Mouse (Mus musculus) adrenal gland, adult 18-20 months (tissue): Measurements from ENCODE around the gene Barx2. TPM values are rescaled to one million over a fixed set of nuclear protein-coding genes. Genes with fewer than 3 reads are reported as not detected.

Experiments
- DNase-seq, 2 experiments: peaks; one replicate each; pipeline ENCODE4 v3.0.0; 2021 to 2022; ENCODE audit warnings: low spot score in 2 of 2
- total RNA-seq, 2 experiments: library from RNA; stranded (reverse); gene quantifications; 1 replicate in 1 of 2; 2 replicates in 1 of 2; pipeline ENCODE4 v1.2.3; 2021

Barx2 gene
- total RNA-seq, 2 experiments from 2014 or later: 0.29 TPM; not detected in 1

DNA sequence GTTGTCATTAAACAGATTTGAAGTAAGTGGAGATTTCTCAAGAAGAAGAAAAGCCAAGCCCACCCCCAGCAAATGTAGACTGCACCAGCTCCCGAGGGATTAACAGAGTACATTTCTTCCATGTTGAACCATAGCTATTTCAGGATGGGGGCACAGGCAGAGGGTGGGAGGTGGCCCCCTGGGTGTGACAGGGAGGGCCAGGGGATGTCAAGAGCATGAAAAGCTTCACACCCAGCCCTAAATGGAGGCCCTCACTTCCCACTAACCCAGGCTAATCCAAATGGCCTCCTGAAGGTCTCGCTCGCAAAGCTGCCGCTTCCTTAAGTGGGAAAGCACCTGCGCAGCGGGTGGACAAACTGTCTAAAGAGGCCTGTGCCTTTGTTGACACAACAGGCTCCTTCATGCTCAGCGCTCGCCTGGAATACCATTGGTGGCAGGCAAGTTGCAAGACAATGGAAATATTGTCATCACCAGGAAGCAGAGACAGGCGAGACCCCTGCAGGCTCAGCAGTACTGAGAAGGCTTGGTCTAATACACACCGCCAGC, 18.4 kb downstream of the Barx2 start:
- DNase-seq: no peak

DNA sequence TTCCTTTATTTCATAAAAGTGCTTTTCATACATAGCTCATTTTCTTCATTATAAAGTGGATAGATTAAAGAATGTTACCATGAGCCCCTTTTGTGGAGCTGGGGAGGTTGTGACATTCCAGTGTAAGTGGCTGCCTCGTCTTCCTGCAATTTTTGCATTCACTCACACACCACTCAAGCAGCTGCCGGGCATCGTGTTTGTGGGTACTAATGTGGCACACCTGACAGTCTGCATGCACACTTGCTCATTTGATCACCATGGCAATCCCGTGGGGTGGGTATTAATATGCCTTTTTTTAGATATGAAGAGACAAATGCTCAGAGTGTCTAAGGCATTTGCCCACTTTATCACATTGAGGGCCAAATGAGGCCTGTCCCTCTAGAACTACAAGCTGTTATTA, 24.9 kb downstream of the Barx2 start:
- no peak for DNase-seq

DNA sequence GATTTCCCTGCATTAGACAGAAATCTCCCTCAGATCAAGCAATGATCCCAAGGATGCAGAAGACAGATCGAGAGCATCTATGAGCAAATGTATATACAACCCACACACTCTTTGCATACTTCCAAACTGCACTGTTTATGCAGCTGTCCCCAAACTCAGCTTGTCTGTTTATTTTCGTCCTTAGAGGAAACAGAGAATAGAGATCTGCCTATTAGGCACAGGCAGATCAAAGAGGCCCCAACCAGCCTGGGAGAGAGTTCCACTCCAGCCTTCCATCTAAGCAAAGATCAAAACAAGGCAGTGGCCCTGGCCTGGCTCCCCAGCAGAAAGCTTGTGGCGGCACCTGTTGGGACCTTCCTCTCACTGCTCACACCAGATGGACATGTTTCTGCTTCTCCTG, 27.0 kb downstream of the Barx2 start:
- DNase-seq: no peak

DNA sequence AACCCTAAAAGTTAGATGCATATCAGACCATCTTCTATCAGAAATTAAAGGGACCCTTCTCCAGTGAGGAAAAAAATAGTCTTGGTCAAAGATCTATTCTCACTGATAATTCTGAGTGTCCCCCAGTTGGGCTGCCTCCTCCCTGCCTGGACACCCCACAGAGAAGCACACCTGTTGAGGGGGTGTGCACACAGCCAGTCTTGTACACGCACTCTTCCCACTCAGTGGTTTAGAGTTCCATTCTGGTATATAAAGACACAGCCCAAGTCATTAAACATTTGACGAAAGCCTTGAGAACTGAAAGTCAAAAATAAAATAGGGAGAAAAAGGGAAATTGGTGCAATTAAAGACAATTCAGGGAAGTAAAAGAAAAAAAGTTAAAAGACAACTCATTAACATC, 30.9 kb downstream of the Barx2 start:
- DNase-seq: no peak

DNA sequence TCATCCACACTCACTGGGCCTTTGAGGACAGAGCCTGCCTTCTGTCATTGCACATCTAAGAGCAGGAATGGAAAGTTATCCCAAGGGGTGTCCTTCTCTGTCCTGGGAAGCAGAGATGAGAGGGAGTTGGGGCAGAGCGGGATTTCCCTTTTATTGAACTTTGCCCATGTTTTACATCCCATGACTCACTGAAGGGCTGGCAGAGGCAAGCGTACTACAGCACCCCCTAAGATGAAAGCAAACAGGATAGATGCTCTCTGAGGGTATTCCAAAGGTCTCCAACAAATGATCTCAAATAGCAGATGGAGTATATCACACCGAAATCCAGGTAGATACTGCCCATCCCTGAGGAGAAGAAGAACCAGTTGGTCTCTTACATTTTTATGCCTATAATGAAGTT, 37.7 kb downstream of the Barx2 start:
- no peak for DNase-seq

DNA sequence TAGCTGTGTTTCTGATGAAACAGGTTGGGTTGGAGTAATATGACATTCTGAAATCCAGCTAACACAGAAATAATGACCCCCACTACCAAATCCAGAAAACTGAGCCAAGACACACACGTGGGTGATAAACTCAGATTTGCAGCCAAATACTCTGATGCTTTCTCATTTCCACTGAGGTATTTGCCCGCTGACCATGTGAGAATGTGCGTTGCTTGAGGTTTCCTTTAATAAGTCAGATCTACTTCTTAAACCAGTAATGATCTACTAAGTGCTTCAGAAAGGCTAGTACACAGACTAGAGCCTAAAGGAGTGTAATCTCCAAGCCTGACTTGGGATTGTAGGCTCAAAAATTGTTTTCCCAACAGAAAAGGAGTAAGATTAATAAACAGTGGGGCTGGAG, 39.0 kb downstream of the Barx2 start:
- DNase-seq: no peak

DNA sequence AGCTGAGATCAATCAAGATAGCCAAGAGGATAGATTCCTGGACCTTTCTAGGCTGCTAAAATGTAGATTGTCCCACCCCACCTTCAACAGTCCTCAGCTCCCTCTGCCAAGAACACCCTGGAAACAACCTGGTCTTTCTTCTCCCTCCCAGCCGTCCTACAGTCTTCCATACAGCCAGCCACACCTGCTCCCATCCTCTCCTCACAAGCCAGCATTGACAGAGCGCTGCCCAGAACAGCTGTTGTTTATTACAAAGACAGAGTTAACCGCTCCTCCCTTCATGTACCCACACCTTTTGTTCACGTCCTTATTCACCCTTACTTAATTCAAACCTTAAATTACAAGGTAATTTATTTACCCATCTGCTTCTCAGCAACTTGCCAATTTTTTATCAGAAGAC, 41.9 kb downstream of the Barx2 start:
- DNase-seq: no peak

DNA sequence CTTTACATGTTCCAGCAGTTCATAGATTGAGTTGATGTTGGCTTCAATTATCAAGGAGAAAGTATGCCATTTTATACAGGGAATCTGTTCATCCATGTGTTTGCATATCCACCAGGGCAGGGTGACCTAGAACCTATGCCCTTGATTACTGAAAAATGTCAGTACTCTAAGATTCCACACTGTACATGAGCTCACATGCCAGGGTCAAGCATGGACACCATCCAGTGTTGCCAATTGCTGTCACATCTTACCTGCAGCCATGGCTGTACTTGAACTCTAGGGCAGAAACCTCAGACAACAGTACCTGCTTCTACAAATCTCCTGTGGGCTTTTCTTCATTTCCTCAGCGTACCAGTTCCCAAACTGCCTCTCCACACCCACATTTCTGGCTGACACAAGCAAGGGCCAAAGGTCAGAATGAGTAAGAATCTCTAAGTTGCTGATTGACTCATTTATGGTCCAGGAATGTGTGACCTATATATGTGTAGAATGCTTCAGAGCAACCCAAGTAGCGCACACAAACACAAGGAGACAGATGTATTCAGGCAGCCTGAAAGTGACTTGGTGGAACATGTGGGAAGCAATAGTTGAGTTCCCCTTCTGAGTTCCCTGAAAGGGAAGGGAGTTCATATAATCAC, 44.3 kb downstream of the Barx2 start:
- no peak for DNase-seq

DNA sequence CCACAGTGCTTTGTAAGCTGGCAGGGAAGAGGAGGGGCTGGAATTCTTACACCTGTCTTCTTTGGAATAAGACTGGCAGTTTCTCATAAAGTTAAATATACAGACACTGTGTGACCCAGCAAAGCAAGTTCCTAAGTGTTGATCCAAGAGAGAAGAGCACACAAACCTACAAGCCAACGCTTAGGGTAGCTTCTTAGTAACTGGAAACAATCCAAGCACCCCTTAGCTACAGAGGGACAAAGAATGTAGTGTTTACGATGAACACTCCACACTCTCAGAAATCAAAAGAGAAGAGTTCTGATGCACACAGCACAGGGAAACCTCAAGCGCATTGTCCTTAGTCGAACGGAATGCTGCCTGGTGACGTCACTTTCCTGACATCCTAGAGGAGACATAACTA, 49.4 kb downstream of the Barx2 start:
- no peak for DNase-seq

DNA sequence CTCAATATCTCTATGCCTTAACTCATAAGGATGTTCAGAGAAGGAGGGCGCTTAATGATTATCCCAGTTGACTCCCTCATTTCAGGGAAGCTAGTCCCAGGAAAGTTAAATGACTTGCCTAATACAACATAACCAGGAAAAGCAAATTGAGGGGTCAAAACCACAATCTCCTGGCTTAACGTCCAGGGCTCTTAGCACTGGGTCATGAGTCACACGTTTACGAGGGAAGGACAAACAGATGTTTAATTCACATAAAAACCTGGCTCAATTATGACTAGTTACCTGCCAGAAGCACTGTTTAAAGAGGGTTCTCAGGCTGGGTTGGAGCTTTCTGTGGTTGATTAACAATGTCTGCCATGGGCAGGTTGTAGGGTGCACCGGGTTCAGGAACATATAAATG, 53.8 kb downstream of the Barx2 start:
- no peak for DNase-seq

DNA sequence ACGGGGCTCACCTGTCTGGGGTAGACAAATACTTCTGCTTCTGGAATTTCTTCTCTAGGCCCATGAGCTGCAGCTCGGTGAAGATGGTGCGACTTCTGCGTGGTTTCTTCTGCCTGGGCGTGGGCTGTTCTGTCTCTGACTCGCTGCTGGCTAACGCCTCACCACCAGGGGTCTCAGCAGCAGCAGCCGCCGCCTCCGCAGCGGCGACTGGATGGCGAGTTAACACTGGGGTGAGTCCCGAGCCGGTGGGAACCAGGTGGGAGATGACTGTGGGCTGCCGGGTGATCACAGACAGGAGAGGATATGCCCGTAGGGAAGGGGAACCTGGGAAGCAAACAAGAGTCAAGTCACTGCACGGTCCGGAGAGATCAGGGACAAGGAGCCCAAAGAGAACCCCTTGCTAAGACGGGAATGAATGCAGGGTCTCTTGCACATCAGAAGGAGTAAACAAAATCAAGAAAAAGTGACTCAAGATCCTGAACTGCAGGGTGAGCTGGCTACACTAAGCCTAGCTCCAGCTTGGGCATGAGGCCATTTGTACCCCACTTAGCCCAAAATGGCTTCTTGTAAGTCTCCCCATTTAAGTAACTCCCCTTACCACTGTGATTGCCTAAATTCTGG, 54.4 kb downstream of the Barx2 start:
- no peak for DNase-seq

DNA sequence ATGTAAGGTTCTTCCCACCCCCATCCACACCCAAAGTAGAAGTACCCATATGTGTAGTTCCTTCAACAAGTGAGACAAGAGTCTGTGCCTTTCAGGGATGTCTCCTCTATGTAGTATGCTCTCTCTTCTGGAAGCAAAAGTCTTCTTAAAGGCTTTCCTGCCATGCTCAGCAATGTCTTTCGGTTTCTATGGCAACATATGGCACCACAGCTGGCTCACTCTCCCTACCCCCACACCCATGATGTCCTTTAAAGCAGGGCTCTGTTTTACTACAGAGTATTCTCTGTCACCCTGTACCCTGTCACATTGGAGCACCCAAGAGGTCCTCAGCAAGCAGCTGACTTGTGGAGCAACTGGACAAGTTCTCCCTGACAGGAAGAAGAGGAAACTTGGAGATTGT, 55.8 kb downstream of the Barx2 start:
- no peak for DNase-seq

DNA sequence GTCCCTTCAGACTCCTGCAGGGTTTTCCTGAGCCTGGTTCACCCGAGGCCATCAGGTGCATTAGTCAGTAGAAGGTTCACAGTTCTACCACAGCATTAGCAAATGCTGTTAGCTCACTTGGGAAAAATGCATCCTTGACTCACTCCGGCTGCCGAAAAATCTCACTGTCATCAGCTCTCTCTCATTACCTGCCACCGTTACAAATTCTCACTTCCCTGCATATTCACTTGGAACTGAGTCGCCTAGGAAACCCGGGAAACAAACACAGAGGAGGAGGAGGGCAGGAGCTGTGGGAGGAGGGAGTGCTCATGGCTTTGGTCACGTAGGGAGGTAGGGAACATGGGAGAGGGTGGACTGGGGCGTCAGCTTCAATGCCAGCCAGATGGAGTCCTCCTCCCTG, 56.8 kb downstream of the Barx2 start:
- DNase-seq: no peak

DNA sequence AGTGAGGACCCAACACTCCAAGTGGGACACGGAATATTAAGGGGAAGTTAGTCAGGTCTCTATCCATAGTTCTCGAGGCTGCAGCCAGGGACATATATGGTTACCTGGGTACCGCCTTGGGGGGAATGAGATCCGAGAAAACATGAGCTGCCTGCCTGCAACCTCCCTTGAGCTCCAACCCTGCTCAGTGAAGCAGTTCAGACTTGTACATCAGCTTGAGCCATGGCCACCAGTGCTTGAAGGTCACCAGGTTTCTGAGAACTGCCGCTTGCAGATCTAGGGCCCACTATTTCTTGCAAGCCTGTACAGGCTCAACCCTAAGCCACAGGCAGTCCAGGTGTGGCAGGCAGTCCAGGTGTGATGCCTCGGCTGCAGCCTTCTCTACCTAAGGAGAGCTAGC, 57.6 kb downstream of the Barx2 start:
- DNase-seq: no peak

DNA sequence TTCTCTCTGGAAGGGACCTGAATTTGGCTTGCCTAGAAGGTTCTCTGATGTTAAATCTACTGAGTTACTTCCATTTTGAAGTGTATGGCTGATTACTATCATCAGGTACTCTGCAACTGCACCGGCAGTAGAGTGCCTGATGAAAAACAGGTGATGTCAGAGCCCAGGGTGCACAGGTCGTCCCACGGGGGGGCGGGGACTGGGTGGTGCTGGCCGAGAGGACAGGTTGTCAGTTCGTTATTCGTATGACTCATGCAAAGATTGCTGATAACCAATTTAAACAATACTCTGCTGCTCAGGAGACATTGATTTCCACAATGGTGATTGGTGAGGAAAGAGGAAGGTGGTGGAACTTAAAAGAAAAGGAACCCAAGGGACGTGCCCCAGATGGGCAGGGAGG, 61.6 kb downstream of the Barx2 start:
- no peak for DNase-seq

DNA sequence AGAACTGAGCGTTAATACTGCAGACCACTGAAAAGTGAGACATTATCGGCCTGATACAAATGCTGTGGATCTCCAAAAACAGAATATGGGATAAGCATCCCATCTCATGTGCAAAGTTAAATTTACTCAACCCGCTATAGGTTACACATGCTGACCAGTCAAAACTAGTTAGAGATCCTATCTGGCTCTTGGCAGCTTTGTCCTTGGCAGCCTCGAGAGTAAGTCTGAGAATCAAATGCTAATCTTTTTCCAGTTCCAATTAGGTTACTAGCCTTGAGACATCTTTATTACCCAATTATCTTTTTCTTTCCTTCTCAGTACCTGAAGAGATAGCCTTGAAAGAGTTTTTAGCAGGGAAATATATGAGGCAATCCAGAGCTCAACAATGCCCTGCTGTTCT, 62.6 kb downstream of the Barx2 start:
- DNase-seq: no peak

DNA sequence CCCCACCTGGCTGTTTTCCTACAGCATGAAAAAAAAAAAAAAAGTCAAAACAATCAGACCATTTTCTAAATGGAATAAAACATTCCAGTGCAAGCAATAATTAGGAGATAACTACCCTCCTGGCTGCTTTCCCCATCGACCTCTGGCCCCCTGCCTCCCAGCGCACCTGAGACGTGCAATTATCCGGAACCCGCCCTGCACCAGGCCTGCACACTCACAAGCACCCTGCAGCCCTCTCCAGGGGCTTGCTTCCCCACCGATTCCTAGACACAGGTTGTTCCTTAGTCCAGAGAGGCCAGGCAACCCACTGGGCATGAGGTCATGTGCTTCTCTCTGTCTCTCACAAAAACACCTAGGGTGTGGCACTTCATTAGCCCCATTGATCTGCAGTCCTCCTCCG, 63.9 kb downstream of the Barx2 start:
- no peak for DNase-seq

DNA sequence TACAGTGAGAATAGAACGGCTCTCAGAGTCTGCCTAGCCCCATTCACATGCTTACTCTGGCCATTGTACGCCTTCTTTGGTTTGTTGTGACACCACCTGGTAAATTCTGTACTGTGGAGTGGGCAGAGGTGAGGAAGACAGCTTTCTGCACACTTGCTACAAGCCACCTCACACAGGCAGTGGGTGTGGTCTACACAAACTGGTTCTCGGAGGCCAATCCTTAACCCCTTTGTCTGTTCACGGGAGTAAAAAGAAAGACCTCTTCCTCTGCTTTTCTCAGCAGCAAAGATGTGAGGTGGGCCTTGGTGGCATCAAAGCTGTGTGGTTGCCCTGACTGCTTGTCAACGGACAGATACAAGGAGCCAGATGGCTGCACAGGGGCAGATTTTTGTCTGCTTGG, 68.6 kb downstream of the Barx2 start:
- DNase-seq: no peak

DNA sequence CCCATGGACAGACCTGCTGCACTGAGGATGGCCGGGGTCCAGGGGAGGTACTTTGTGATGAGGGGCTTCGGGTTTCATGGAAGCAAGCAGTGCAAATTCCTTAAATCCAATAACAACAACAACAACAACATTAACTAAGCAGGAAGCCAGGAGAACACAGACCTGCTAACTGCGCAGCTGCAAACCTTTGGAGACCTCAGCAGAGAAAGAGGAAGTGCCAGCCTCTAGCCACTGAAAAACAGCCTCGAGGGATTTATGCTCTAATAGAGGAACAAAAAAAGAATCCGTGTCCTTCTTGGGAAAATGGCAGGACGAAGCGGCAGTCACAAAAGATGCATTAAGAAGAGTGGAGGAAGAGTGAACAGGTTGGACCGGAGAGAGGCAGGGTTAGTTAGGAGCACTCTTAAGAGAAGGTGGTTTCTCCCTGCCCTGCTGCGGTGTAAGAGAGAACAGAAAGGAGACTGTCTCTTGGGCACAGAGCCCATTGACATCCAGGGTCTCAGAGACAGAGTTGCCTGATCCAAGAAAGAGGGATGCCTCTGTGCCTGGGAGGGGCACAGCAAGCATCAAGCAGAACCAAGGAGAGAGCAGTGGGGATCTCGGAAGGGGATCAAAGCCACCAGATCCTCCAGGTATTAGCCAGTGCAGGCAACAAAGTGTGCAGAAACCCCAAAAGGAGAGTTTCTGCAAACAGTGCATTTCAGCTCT, 72.0 kb downstream of the Barx2 start:
- no peak for DNase-seq

DNA sequence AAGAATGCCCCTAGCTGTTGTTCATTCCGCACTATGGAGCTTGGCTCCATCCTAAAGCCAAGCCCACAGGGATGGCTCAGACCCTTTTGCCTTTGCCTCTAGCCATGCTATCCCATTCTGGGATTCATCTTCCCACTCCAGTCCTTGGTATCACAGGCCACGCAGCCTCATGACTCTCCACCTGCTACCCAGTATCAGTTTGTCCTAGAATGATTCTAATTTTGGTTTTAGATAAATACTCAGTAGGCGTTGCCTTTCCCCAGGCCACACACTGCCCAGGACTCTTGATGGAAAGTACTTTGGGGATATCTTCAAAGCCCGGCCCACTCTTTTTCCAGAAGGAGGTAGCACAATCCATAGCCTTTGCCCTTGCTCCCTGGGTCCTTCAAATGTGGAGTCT, 72.7 kb downstream of the Barx2 start:
- DNase-seq: no peak

DNA sequence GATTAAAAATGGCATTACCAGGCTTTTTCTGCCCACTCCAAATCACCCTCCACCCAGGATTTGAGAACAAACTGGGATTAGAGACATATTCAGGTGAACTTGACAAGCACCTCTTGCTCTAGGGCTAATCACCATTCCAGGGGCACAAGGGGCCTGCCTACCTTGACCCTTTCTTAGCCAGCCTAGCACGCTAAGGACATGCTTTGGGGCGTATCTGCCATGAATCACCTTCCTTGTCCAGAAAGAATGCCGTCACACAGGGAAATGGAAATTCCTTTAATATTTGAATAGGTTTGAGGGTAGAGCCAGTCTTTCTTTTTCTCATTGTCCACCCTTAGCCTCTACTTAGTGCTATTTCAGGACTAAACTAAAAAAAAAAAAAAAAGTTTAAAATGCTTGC, 73.2 kb downstream of the Barx2 start:
- DNase-seq: no peak
